Mouse (Mus musculus) stomach, postnatal 0 days (tissue): ENCODE data around the gene Tuba4a.

Experiments
- CTCF ChIP-seq: IDR thresholded peaks from 2 replicates; pipeline ENCODE4 v1.5.1; 2016; ENCODE audit warnings: antibody characterized with exemption, low read depth, mild to moderate bottlenecking, moderate library complexity
- EP300 ChIP-seq: optimal IDR thresholded peaks from 2 replicates; pipeline ENCODE3; 2016; ENCODE audit warnings: antibody characterized with exemption

DNA sequence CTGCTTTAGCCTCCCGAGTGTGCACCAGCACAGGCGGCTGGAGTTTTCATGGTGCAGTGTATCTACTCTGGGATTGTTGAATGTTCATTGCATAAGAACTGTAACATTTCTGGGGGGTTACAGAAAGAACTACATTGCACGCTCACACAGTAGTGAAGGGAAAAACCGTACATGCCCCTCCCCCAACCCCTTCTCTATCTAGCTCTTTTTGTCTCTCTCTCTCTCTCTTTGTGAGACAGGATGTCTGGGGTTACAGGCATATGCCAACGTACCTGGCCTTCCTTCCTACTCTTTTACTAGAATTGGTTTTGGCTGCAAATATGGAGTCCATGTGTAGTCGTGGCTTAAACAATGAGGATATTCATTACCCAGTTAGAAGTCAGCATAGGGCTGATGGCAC is 3.3 kb upstream of the Tuba4a start:
- TF ChIP-seq CTCF (no peak), EP300 (no peak)
